Mouse (Mus musculus) limb, embryonic 15.5 days (tissue): ENCODE results near the gene Hoxa9. TPM values are rescaled to one million over a fixed set of nuclear protein-coding genes. Genes with fewer than 3 reads are reported as not detected.

Experiments used
- ATAC-seq: fragments of 200-750 bp; cut with Nextera tagmentation; 2 replicates; pipeline ENCODE4 v1.8.0; 2017; ENCODE audit warnings: low read depth, moderate TSS enrichment; ENCODE audit not compliant: insufficient number of reproducible peaks, low FRiP score, low TSS enrichment
- H3K27ac ChIP-seq: fragments of 300-500 bp; sonication (generic); 2 replicates; pipeline ENCODE4 v1.5.1; 2015; ENCODE audit warnings: moderate library complexity, mild to moderate bottlenecking, inconsistent platforms
- H3K27me3 ChIP-seq: fragments of 300-500 bp; sonication (generic); 2 replicates; pipeline ENCODE4 v1.6.1; 2015; ENCODE audit warnings: inconsistent platforms
- H3K36me3 ChIP-seq: fragments of 300-500 bp; sonication (generic); 2 replicates; pipeline ENCODE4 v1.6.1; 2015; ENCODE audit warnings: inconsistent platforms
- H3K4me1 ChIP-seq: fragments of 300-500 bp; sonication (generic); 2 replicates; pipeline ENCODE4 v1.6.1; 2015; ENCODE audit warnings: inconsistent platforms
- H3K4me2 ChIP-seq: fragments of 300-500 bp; sonication (generic); 2 replicates; pipeline ENCODE4 v1.6.1; 2015; ENCODE audit warnings: mild to moderate bottlenecking, inconsistent platforms
- H3K4me3 ChIP-seq: fragments of 300-500 bp; sonication (generic); 2 replicates; pipeline ENCODE4 v1.5.1; 2015; ENCODE audit warnings: mild to moderate bottlenecking, inconsistent platforms
- H3K9ac ChIP-seq: fragments of 300-500 bp; sonication (generic); 2 replicates; pipeline ENCODE4 v1.6.1; 2015; ENCODE audit warnings: inconsistent platforms
- H3K9me3 ChIP-seq: fragments of 300-500 bp; sonication (generic); 2 replicates; pipeline ENCODE4 v1.6.1; 2016; ENCODE audit warnings: inconsistent platforms
- WGBS: fragments of 180-500 bp; shearing (Covaris S2); methylation state at CpG from one replicate; pipeline ENCODE4 v1.1.7; 2015; 5-methylcytosine and 5-hydroxymethylcytosine counted together
- polyA plus RNA-seq: library from polyadenylated mRNA; unstranded; fragments of >200 nt; fragmentation: Nextera tagmentation; extraction: Ambion mirVana; gene quantifications from 2 replicates; pipeline ENCODE4 v1.2.1, GENCODE M21; 2015

The Hoxa9 gene
- polyA plus RNA-seq, 1 experiment from 2014 or later: 34.0 TPM

GRCm38 (mm10) chr6:52223939-52224760 lies 6.7 kb downstream of the Hoxa9 start:
- Histone ChIP-seq H3K27me3 (peaks cover 8% of the 10 kb centered on the region), H3K4me2 (peak overlapping the region; percentile 86), H3K9ac (peak overlapping the region; percentile 83), H3K27ac (peak overlapping the region; percentile 95), H3K4me1 (peaks cover 31% of the 10 kb centered on the region), H3K4me3 (peak overlapping the region; percentile 68), H3K9me3 (no peaks in the 10 kb centered on the region), H3K36me3 (no peaks in the 10 kb centered on the region)
- no peak for ATAC-seq
- 2% methylated on average over 24 of the region's 24 CpGs for WGBS

- H3K9ac ChIP-seq: peak overlapping the region; percentile 24
- ATAC-seq: no peak
- no peaks in the 10 kb centered on the region for H3K36me3 ChIP-seq
- H3K9me3 ChIP-seq: no peaks in the 10 kb centered on the region
- peak overlapping the region; percentile 95 for H3K27ac ChIP-seq
- peaks cover 41% of the 10 kb centered on the region for H3K4me1 ChIP-seq
- H3K4me3 ChIP-seq: peak overlapping the region; percentile 68
- peak overlapping the region; percentile 86 for H3K4me2 ChIP-seq
- 7% methylated on average over 13 of the region's 13 CpGs for WGBS
- H3K27me3 ChIP-seq: peaks cover 12% of the 10 kb centered on the region
Measured at GRCm38 (mm10) chr6:52222729-52223128, 8.2 kb downstream of the Hoxa9 start.

GRCm38 (mm10) chr6:52221993-52222685 lies 8.8 kb downstream of the Hoxa9 start:
- peak; percentile 63 for ATAC-seq
- H3K27ac ChIP-seq: peak overlapping the region; percentile 95

GRCm38 (mm10) chr6:52221337-52221992 lies 9.4 kb downstream of the Hoxa9 start, which contains the start of gene Hoxa7:
Gene Hoxa7 (minus strand): TSS chr6:52221854.
- Histone ChIP-seq H3K4me3 (peak within 1 kb of the TSS; percentile 68), H3K27ac (peak within 1 kb of the TSS; percentile 95), H3K9me3 (no peaks in the 10 kb centered on the region), H3K36me3 (no peaks in the 10 kb centered on the region), H3K9ac (peak within 1 kb of the TSS; percentile 66), H3K4me2 (peak within 1 kb of the TSS; percentile 86), H3K27me3 (peaks cover 12% of the 10 kb centered on the region), H3K4me1 (peaks cover 41% of the 10 kb centered on the region)
- WGBS: 2% methylated on average over 46 of the region's 46 CpGs
- ATAC-seq: peak; percentile 54

More at GRCm38 (mm10) chr6:52221993-52222685, 8.8 kb downstream of the Hoxa9 start:
- 2% methylated on average over 21 of the region's 21 CpGs for WGBS
- no peaks in the 10 kb centered on the region for H3K36me3 ChIP-seq
- H3K4me1 ChIP-seq: peaks cover 43% of the 10 kb centered on the region
- peak overlapping the region; percentile 66; the same call in 1 of the 2 replicates for H3K9ac ChIP-seq
- H3K4me2 ChIP-seq: peak overlapping the region; percentile 86
- H3K9me3 ChIP-seq: no peaks in the 10 kb centered on the region
- H3K27me3 ChIP-seq: peaks cover 12% of the 10 kb centered on the region
- peak overlapping the region; percentile 68 for H3K4me3 ChIP-seq

- H3K36me3 ChIP-seq: no peaks in the 10 kb centered on the region
- ATAC-seq: no peak
- peak overlapping the region; percentile 68 for H3K4me3 ChIP-seq
- H3K27ac ChIP-seq: peak overlapping the region; percentile 95
- H3K9ac ChIP-seq: peak overlapping the region; percentile 66; the same call in 1 of the 2 replicates
- H3K9me3 ChIP-seq: no peaks in the 10 kb centered on the region
- peaks cover 46% of the 10 kb centered on the region for H3K4me1 ChIP-seq
- H3K4me2 ChIP-seq: peak overlapping the region; percentile 86
- 13% methylated on average over 12 of the region's 12 CpGs for whole genome bisulfite sequencing
- H3K27me3 ChIP-seq: peaks cover 16% of the 10 kb centered on the region
Measured at GRCm38 (mm10) chr6:52220865-52221310, 10.0 kb downstream of the Hoxa9 start.

GRCm38 (mm10) chr6:52220003-52220864 lies 10.7 kb downstream of the Hoxa9 start:
- Histone ChIP-seq H3K27ac (peak overlapping the region; percentile 95; the same call in 1 of the 2 replicates), H3K27me3 (peaks cover 21% of the 10 kb centered on the region), H3K4me3 (peak overlapping the region; percentile 68), H3K9ac (no peak overlapping the region), H3K9me3 (no peaks in the 10 kb centered on the region), H3K4me2 (peak overlapping the region; percentile 86), H3K4me1 (peaks cover 50% of the 10 kb centered on the region), H3K36me3 (no peaks in the 10 kb centered on the region)
- 35% methylated on average over 32 of the region's 32 CpGs for WGBS
- ATAC-seq: no peak

GRCm38 (mm10) chr6:52219234-52219942 lies 11.5 kb downstream of the Hoxa9 start:
- peaks cover 30% of the 10 kb centered on the region for H3K27me3 ChIP-seq
- H3K9me3 ChIP-seq: no peaks in the 10 kb centered on the region
- no peak overlapping the region for H3K4me3 ChIP-seq
- WGBS: 75% methylated on average over 9 of the region's 9 CpGs
- ATAC-seq: no peak
- H3K4me2 ChIP-seq: peak overlapping the region; percentile 86
- peaks cover 50% of the 10 kb centered on the region for H3K4me1 ChIP-seq
- no peak overlapping the region for H3K9ac ChIP-seq
- H3K27ac ChIP-seq: 0 out of 2 replicates have a peak overlapping the region, but pooled peaks have one; percentile 17
- H3K36me3 ChIP-seq: no peaks in the 10 kb centered on the region

GRCm38 (mm10) chr6:52218643-52219215 lies 12.2 kb downstream of the Hoxa9 start:
- H3K27ac ChIP-seq: 0 out of 2 replicates have a peak overlapping the region, but pooled peaks have one; percentile 17
- peak overlapping the region; percentile 83; the same call in 1 of the 2 replicates for H3K4me2 ChIP-seq
- no peak overlapping the region for H3K9ac ChIP-seq
- ATAC-seq: no peak
- H3K4me1 ChIP-seq: peaks cover 51% of the 10 kb centered on the region
- no peaks in the 10 kb centered on the region for H3K9me3 ChIP-seq
- peaks cover 32% of the 10 kb centered on the region for H3K27me3 ChIP-seq
- WGBS: 43% methylated on average over 14 of the region's 14 CpGs
- no peaks in the 10 kb centered on the region for H3K36me3 ChIP-seq
- no peak overlapping the region for H3K4me3 ChIP-seq

- Histone ChIP-seq H3K9ac (peak overlapping the region; percentile 34), H3K36me3 (no peaks in the 10 kb centered on the region), H3K4me3 (peak overlapping the region; percentile 53), H3K27me3 (peaks cover 32% of the 10 kb centered on the region), H3K27ac (peak overlapping the region; percentile 82), H3K4me2 (peak overlapping the region; percentile 83), H3K4me1 (peaks cover 54% of the 10 kb centered on the region), H3K9me3 (no peaks in the 10 kb centered on the region)
- no peak for ATAC-seq
- 19% methylated on average over 23 of the region's 23 CpGs for WGBS
Measured at GRCm38 (mm10) chr6:52217895-52218642, 12.8 kb downstream of the Hoxa9 start.

- peak overlapping the region; percentile 83 for H3K4me2 ChIP-seq
- under 1% methylated on average over 25 of the region's 25 CpGs for WGBS
- no peaks in the 10 kb centered on the region for H3K36me3 ChIP-seq
- ATAC-seq: peak; percentile 68
- peaks cover 32% of the 10 kb centered on the region for H3K27me3 ChIP-seq
- peak overlapping the region; percentile 53 for H3K4me3 ChIP-seq
- H3K9ac ChIP-seq: peak overlapping the region; percentile 45
- peaks cover 61% of the 10 kb centered on the region for H3K4me1 ChIP-seq
- H3K9me3 ChIP-seq: no peaks in the 10 kb centered on the region
- H3K27ac ChIP-seq: peak overlapping the region; percentile 89
Measured at GRCm38 (mm10) chr6:52217459-52217768, 13.5 kb downstream of the Hoxa9 start.
